Mouse (Mus musculus): Measurements from ENCODE around the gene Abcc9. TPM values are rescaled to one million over a fixed set of nuclear protein-coding genes. Genes with fewer than 3 reads are reported as not detected.

The Abcc9 gene
- total and polyA plus RNA-seq, 2 experiments from 2014 or later = 21.0 to 108 TPM

GRCm38 (mm10) chr6:142538503-142538902 is 163.6 kb downstream of the Abcc9 start:
- H3K9ac ChIP-seq (replicated peaks; ENCODE audit: low read depth, low read length) = no peak overlapping the region
- ATAC-seq (ENCODE audit: insufficient read depth, low read depth) (peak; percentile 58), DNase-seq (ENCODE audit: low spot score) (peak; percentile 63)
- no peak overlapping the region for H3K4me2 ChIP-seq (ENCODE audit: low read depth, low read length)
- peak; percentile 61; the same call in 1 of the 2 replicates for TF ChIP-seq EP300 (IDR thresholded peaks at IDR 0.05; ENCODE audit: low read depth)
- no peak for TF ChIP-seq CTCF (IDR thresholded peaks at IDR 0.05; ENCODE audit: low read depth)
- no peaks in the 10 kb centered on the region for H3K9me3 ChIP-seq (replicated peaks; ENCODE audit: control insufficient read depth, low read length)
- 0 out of 2 replicates have a peak, but pooled peaks cover 6% of the 10 kb centered on the region for H3K4me1 ChIP-seq (ENCODE audit: control insufficient read depth, insufficient read depth)
- peak overlapping the region; percentile 32; the same call in 1 of the 2 replicates for H3K27ac ChIP-seq (ENCODE audit: low read depth)
- no peaks in the 10 kb centered on the region for H3K36me3 ChIP-seq (replicated peaks; ENCODE audit: control insufficient read depth, insufficient read depth, low read length)
- WGBS = 58% methylated on average over 17 of the region's 17 CpGs
- no peak overlapping the region for H3K4me3 ChIP-seq (ENCODE audit: low read depth, low read length)
- H3K27me3 ChIP-seq (ENCODE audit: control insufficient read depth, insufficient read depth, low read length) = no peaks in the 10 kb centered on the region

Other genes with a start within 250 kb of the Abcc9 start
- 0.76 TPM in 1 of 2 replicates, not detected in the other for gene Gys2, start 229.2 kb downstream of the Abcc9 start, total RNA-seq (2014; rRNA removed; ENCODE audit: low replicate concordance)
- 0.04 TPM in 1 of 2 replicates, not detected in the other for gene Gys2, start 229.2 kb downstream of the Abcc9 start, polyA plus RNA-seq (2015; fragmentation: Nextera tagmentation; extraction: Ambion mirVana)
- 851 and 887 TPM in 2 replicates for gene Ldhb, start 194.4 kb downstream of the Abcc9 start, total RNA-seq (2014; rRNA removed; ENCODE audit: low replicate concordance)
- 2,292 and 2,354 TPM in 2 replicates for gene Ldhb, start 194.4 kb downstream of the Abcc9 start, polyA plus RNA-seq (2015; fragmentation: Nextera tagmentation; extraction: Ambion mirVana)
- 14.8 and 40.4 TPM in 2 replicates for gene Kcnj8, start 130.7 kb downstream of the Abcc9 start, total RNA-seq (2014; rRNA removed; ENCODE audit: low replicate concordance)
- 19.8 and 21.5 TPM in 2 replicates for gene Kcnj8, start 130.7 kb downstream of the Abcc9 start, polyA plus RNA-seq (2015; fragmentation: Nextera tagmentation; extraction: Ambion mirVana)
- gene Cmas, start 54.4 kb upstream of the Abcc9 start, total RNA-seq (2014; rRNA removed; ENCODE audit: low replicate concordance) = 26.0 and 30.0 TPM in 2 replicates
- gene Cmas, start 54.4 kb upstream of the Abcc9 start, polyA plus RNA-seq (2015; fragmentation: Nextera tagmentation; extraction: Ambion mirVana) = 47.5 and 48.0 TPM in 2 replicates
- not detected in 2 replicates for gene Sult6b2, start 102.2 kb upstream of the Abcc9 start, total RNA-seq (2014; rRNA removed; ENCODE audit: low replicate concordance)
- gene Sult6b2, start 102.2 kb upstream of the Abcc9 start, polyA plus RNA-seq (2015; fragmentation: Nextera tagmentation; extraction: Ambion mirVana) = not detected in 2 replicates